Mouse (Mus musculus): ENCODE measurements around the gene Vkorc1l1. TPM values are rescaled to one million over a fixed set of nuclear protein-coding genes. Genes with fewer than 3 reads are reported as not detected.

Gene Vkorc1l1
- polyA plus RNA-seq, 1 experiment from 2014 or later = 31.3 TPM

DNA sequence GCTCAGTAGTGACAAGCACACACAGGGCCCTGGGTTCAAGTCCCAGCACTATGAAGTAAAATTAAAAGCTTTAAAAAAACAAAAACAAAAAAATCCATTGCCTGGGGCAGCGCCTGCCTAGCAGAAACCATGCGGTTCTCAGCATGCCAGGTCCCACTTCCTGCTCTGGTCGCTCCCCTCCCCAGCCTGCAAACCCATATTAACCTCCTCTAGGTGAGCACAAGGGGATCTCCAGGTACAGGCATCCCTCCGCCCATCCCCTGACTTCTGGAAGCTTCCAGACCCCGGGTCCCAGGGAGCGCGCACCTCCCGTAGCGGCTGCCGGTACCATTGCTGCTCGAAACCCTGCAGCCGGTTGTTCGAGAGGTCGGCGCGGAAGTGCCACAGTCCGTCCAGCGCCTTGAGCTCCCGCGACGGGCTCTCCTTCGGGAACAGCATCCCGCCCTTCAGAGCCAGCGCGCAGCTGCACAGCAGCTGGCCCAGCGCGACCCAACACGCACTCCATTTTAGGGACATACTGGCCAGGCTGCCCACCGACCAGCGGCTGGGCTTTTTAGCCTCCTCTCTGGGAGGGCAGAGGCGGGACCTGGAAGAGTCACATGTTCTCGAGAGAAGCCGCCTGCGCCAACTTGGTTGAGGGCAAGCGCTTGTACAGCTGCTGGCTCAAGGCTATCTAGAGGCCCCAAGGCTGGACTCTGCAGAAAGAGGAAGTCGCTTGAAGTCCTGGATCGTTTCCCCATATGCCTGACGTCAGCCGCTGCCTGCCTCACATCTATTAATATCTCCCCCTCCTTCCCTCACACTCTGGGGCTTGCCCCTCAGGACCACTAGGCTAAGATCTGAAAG is 60.8 kb downstream of the Vkorc1l1 start, which contains the start of gene Gusb:
Gusb (minus strand) TSS at position 749 of the 846 bp plus-strand sequence.
- H3K4me2 ChIP-seq (ENCODE audit: low read length) = peak within 1 kb of the TSS; percentile 82
- peak within 1 kb of the TSS; percentile 77 for H3K9ac ChIP-seq (replicated peaks; ENCODE audit: low read length)
- peak within 1 kb of the TSS; percentile 53 for H3K4me3 ChIP-seq (replicated peaks; ENCODE audit: low read depth, low read length)
- ATAC-seq (ENCODE audit: low FRiP score, low TSS enrichment) (peak; percentile 76), DNase-seq (peak; percentile 83)
- H3K27me3 ChIP-seq (ENCODE audit: control insufficient read depth, insufficient read depth, low read length) = no peaks in the 10 kb centered on the region
- WGBS = 3% methylated on average over 39 of the region's 39 CpGs
- 0 out of 2 replicates have a peak within 1 kb of the TSS, but pooled peaks have one; percentile 26 for H3K27ac ChIP-seq (replicated peaks; ENCODE audit: low read depth, low read length)
- peaks cover 9% of the 10 kb centered on the region for H3K4me1 ChIP-seq (ENCODE audit: control insufficient read depth, insufficient read depth, low read length)
- no peaks in the 10 kb centered on the region for H3K9me3 ChIP-seq (ENCODE audit: control insufficient read depth, low read length)
- no peaks in the 10 kb centered on the region for H3K36me3 ChIP-seq (ENCODE audit: control insufficient read depth, insufficient read depth, low read length)

DNA sequence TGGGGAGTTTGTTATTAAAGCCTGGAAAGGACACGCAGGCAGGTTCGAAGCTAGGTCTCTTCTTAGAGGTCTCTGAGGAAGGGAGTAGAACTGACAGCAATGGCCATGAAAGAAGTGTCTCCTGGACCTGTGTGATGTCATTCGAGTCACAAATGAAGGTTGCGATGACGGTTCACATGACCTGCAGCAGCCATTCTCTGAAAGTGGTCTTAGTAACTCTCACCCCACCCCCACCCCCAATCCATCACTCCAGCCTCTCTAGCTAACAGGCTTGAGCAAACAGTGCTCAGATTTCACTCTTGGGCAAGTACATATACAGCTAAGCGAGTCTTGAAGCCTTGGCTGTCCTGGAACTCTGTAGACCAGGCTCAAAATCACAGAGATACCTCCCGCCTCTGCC is 61.5 kb downstream of the Vkorc1l1 start:
- Histone ChIP-seq H3K4me1 (ENCODE audit: control insufficient read depth, insufficient read depth, low read length) (peaks cover 9% of the 10 kb centered on the region), H3K4me3 (replicated peaks; ENCODE audit: low read depth, low read length) (peak overlapping the region; percentile 53), H3K27me3 (ENCODE audit: control insufficient read depth, insufficient read depth, low read length) (no peaks in the 10 kb centered on the region), H3K36me3 (ENCODE audit: control insufficient read depth, insufficient read depth, low read length) (no peaks in the 10 kb centered on the region), H3K4me2 (ENCODE audit: low read length) (peak overlapping the region; percentile 82), H3K9me3 (ENCODE audit: control insufficient read depth, low read length) (no peaks in the 10 kb centered on the region), H3K9ac (replicated peaks; ENCODE audit: low read length) (0 out of 2 replicates have a peak overlapping the region, but pooled peaks have one; percentile 77), H3K27ac (replicated peaks; ENCODE audit: low read depth, low read length) (no peak overlapping the region)
- ATAC-seq (ENCODE audit: low FRiP score, low TSS enrichment) = no peak
- no peak for DNase-seq
- 69% methylated on average over 7 of the region's 7 CpGs for WGBS

DNA sequence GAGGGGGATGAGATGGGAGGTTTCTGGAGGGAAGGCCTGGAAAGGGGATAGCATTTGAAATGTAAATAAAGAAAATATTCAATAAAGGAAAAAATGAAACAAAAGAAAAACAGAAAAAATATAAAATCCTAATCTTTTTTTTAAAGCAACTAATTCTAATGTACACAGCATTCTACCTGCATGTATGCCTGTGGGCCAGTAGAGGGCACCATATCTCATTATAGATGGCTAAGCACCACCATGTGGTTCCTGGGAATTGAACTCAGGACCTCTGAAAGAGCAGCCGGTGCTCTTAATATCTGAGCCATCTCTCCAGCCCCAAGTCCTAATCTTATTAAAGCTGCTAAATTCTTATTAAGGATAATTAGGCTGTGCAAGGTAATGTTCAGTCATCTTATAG is 65.6 kb downstream of the Vkorc1l1 start:
- Histone ChIP-seq H3K27ac (replicated peaks; ENCODE audit: low read depth, low read length) (no peak overlapping the region), H3K4me2 (ENCODE audit: low read length) (no peak overlapping the region), H3K4me1 (ENCODE audit: control insufficient read depth, insufficient read depth, low read length) (peaks cover 4% of the 10 kb centered on the region; the same call in 1 of the 2 replicates), H3K36me3 (ENCODE audit: control insufficient read depth, insufficient read depth, low read length) (0 out of 2 replicates have a peak, but pooled peaks cover 5% of the 10 kb centered on the region), H3K9me3 (ENCODE audit: control insufficient read depth, low read length) (no peaks in the 10 kb centered on the region), H3K9ac (replicated peaks; ENCODE audit: low read length) (no peak overlapping the region), H3K27me3 (ENCODE audit: control insufficient read depth, insufficient read depth, low read length) (no peaks in the 10 kb centered on the region), H3K4me3 (replicated peaks; ENCODE audit: low read depth, low read length) (no peak overlapping the region)
- WGBS = 93% methylated on average over 1 of the region's 1 CpGs
- no peak for ATAC-seq (ENCODE audit: low FRiP score, low TSS enrichment)
- no peak for DNase-seq

DNA sequence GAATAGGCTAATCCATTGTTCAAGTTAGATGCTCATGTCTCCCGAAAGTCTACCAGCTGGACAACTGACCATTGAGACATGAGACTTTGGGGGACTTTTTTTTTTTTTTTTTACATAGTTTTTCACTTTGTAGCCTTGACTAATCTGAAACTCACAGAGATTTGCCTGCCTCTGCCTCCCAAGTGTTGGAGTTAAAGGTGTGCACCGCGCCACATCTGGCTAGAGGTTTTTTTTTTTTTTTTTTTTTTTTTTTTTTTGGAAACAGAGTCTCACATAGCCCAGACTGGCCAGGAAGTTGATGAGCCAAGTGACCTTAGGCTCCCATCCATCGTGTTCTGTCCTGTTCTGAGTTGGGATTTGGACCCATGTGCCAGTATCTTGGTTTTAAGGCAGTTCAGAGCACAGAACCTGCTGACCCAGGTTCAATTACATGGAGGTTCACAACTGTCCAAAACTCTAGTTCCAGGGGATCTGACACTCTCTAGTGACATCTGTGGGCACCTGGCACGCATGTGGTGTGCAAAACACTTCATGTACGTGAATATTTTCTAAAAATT is 66.3 kb downstream of the Vkorc1l1 start:
- no peaks in the 10 kb centered on the region for H3K27me3 ChIP-seq (ENCODE audit: control insufficient read depth, insufficient read depth, low read length)
- 79% methylated on average over 6 of the region's 6 CpGs for WGBS
- H3K9me3 ChIP-seq (ENCODE audit: control insufficient read depth, low read length) = no peaks in the 10 kb centered on the region
- ATAC-seq (ENCODE audit: low FRiP score, low TSS enrichment) (no peak), DNase-seq (no peak)
- no peaks in the 10 kb centered on the region for H3K4me1 ChIP-seq (ENCODE audit: control insufficient read depth, insufficient read depth, low read length)
- no peak overlapping the region for H3K9ac ChIP-seq (replicated peaks; ENCODE audit: low read length)
- no peak overlapping the region for H3K27ac ChIP-seq (replicated peaks; ENCODE audit: low read depth, low read length)
- H3K4me2 ChIP-seq (ENCODE audit: low read length) = no peak overlapping the region
- H3K4me3 ChIP-seq (replicated peaks; ENCODE audit: low read depth, low read length) = no peak overlapping the region
- 0 out of 2 replicates have a peak, but pooled peaks cover 5% of the 10 kb centered on the region for H3K36me3 ChIP-seq (ENCODE audit: control insufficient read depth, insufficient read depth, low read length)

DNA sequence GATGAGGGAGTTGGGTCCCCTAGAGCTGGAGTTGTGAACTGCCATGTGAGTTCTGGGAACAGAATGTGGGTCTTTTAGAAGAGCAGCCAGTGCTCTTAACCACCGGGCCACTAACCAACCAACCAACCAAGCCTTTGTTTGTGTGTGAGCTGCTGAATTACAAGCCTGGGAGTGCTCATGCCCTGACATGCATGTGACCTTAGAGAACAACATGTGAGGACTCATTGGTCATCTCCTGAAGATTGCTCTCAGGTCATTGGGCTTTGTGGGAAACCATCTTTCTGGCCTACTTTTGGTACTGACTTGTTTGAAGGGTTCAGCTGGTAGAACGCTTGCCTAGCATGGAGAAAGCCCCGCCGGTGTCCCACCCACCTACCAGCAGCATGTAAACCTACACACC is 68.0 kb downstream of the Vkorc1l1 start:
- no peaks in the 10 kb centered on the region for H3K4me1 ChIP-seq (ENCODE audit: control insufficient read depth, insufficient read depth, low read length)
- H3K27ac ChIP-seq (replicated peaks; ENCODE audit: low read depth, low read length) = no peak overlapping the region
- DNase-seq (no peak), ATAC-seq (ENCODE audit: low FRiP score, low TSS enrichment) (no peak)
- no peak overlapping the region for H3K4me3 ChIP-seq (replicated peaks; ENCODE audit: low read depth, low read length)
- 0 out of 2 replicates have a peak, but pooled peaks cover 5% of the 10 kb centered on the region for H3K36me3 ChIP-seq (ENCODE audit: control insufficient read depth, insufficient read depth, low read length)
- H3K27me3 ChIP-seq (ENCODE audit: control insufficient read depth, insufficient read depth, low read length) = no peaks in the 10 kb centered on the region
- no peak overlapping the region for H3K4me2 ChIP-seq (ENCODE audit: low read length)
- H3K9me3 ChIP-seq (ENCODE audit: control insufficient read depth, low read length) = no peaks in the 10 kb centered on the region
- 95% methylated on average over 4 of the region's 4 CpGs for WGBS
- H3K9ac ChIP-seq (replicated peaks; ENCODE audit: low read length) = no peak overlapping the region

DNA sequence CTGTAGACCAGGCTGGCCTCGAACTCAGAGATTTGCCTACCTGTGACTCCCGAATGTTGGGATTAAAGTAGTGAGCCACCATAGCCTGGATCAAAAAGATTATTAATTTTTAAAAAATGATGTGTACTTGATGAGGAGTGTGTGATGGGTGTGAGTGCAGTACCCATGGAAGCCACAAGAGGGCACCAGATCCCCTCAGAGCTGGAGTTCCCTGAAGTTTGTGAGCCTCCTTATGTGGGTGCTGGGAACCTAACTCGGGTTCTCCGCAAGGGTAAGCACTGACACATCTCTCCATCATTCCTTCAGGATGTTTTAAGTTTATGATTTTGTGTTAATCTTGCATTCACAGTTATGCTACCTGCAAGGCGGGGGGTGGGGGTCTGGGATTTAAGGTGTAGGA is 69.2 kb downstream of the Vkorc1l1 start:
- WGBS = 96% methylated on average over 5 of the region's 5 CpGs
- no peak overlapping the region for H3K27ac ChIP-seq (replicated peaks; ENCODE audit: low read depth, low read length)
- no peak overlapping the region for H3K9ac ChIP-seq (replicated peaks; ENCODE audit: low read length)
- no peaks in the 10 kb centered on the region for H3K27me3 ChIP-seq (ENCODE audit: control insufficient read depth, insufficient read depth, low read length)
- no peak overlapping the region for H3K4me2 ChIP-seq (ENCODE audit: low read length)
- ATAC-seq (ENCODE audit: low FRiP score, low TSS enrichment) (no peak), DNase-seq (no peak)
- H3K9me3 ChIP-seq (ENCODE audit: control insufficient read depth, low read length) = no peaks in the 10 kb centered on the region
- no peak overlapping the region for H3K4me3 ChIP-seq (replicated peaks; ENCODE audit: low read depth, low read length)
- H3K4me1 ChIP-seq (ENCODE audit: control insufficient read depth, insufficient read depth, low read length) = no peaks in the 10 kb centered on the region
- H3K36me3 ChIP-seq (ENCODE audit: control insufficient read depth, insufficient read depth, low read length) = peaks cover 9% of the 10 kb centered on the region; the same call in 1 of the 2 replicates

DNA sequence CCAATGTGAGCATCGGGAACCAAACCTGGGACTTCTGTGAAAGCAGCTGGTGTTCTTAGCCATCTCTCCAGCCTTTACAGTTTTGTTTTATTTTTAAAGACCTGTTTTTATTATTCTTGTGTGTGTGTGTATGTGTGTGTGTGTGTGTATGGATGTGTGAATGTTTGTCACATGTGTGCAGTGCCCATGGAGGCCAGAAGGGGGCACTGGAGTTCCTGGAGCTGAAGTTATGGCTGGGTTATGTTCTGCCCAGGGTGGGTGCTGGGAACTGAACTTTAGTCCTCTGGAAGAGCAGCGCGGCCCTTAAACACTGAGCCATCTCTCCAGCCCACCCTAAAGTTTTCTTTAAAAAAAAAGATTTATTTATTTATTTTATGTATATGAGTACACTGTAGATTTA is 73.3 kb downstream of the Vkorc1l1 start:
- peaks cover 11% of the 10 kb centered on the region; the same call in 1 of the 2 replicates for H3K36me3 ChIP-seq (ENCODE audit: control insufficient read depth, insufficient read depth, low read length)
- ATAC-seq (ENCODE audit: low FRiP score, low TSS enrichment) (no peak), DNase-seq (no peak)
- H3K4me1 ChIP-seq (ENCODE audit: control insufficient read depth, insufficient read depth, low read length) = no peaks in the 10 kb centered on the region
- no peak overlapping the region for H3K4me2 ChIP-seq (ENCODE audit: low read length)
- H3K9ac ChIP-seq (replicated peaks; ENCODE audit: low read length) = no peak overlapping the region
- 100% methylated on average over 3 of the region's 3 CpGs for WGBS
- H3K27ac ChIP-seq (replicated peaks; ENCODE audit: low read depth, low read length) = no peak overlapping the region
- H3K9me3 ChIP-seq (ENCODE audit: control insufficient read depth, low read length) = no peaks in the 10 kb centered on the region
- no peaks in the 10 kb centered on the region for H3K27me3 ChIP-seq (ENCODE audit: control insufficient read depth, insufficient read depth, low read length)
- H3K4me3 ChIP-seq (replicated peaks; ENCODE audit: low read depth, low read length) = no peak overlapping the region

DNA sequence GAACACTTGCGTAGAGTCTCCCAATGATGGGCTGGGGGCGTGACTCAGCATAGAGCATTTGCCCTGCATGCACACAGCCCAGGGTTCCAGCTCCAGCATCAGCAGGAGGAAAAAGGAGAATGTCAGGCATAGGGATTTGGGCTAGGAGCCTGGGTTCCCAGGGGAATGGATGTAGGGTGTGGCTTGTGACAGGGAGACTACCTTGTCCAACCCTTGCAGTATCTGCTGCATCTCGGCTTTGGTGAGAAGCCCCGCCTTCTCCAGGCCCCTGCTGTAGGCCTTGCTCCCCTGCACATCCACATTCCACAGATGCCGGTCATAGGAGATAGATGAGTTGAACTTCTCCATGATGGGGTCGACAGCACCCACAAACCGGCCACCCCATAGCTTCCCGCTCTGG is 77.7 kb downstream of the Vkorc1l1 start:
- Histone ChIP-seq H3K9ac (replicated peaks; ENCODE audit: low read length) (no peak overlapping the region), H3K27ac (replicated peaks; ENCODE audit: low read depth, low read length) (no peak overlapping the region), H3K36me3 (ENCODE audit: control insufficient read depth, insufficient read depth, low read length) (peaks cover 6% of the 10 kb centered on the region; the same call in 1 of the 2 replicates), H3K4me2 (ENCODE audit: low read length) (no peak overlapping the region), H3K4me3 (replicated peaks; ENCODE audit: low read depth, low read length) (no peak overlapping the region), H3K9me3 (ENCODE audit: control insufficient read depth, low read length) (no peaks in the 10 kb centered on the region), H3K27me3 (ENCODE audit: control insufficient read depth, insufficient read depth, low read length) (no peaks in the 10 kb centered on the region), H3K4me1 (ENCODE audit: control insufficient read depth, insufficient read depth, low read length) (peaks cover 4% of the 10 kb centered on the region; the same call in 1 of the 2 replicates)
- DNase-seq (no peak), ATAC-seq (ENCODE audit: low FRiP score, low TSS enrichment) (no peak)
- 83% methylated on average over 8 of the region's 8 CpGs for WGBS

Measured in midbrain, embryonic 14.5 days (tissue).